Mouse (Mus musculus): ENCODE results near the gene Narf. TPM values are rescaled to one million over a fixed set of nuclear protein-coding genes. Genes with fewer than 3 reads are reported as not detected.

Narf gene
- total RNA-seq, 2 experiments from 2014 or later = 75.8 to 93.3 TPM

DNA sequence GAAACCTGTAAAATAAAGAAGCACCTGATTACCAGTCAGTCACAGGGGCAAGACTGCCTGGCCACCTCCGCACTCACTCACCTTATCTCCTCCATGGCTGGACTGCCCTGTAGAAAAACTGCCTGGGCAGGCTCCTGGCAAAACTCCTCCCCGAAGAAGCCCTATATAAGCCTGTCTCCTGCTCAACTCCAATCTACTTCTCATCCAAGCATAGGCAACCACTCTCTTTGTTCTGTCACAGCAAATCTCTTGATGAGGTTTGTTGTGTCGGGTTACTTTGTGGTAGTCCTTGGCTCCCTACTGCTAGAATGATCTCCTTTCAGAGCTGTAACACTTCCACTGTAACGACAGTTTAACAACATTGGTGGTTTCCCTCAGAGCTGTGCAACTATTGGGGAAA is 4.3 kb upstream of the Narf start:
- no peak for DNase-seq
- intact Hi-C loops (cut with DNase I) = no loop called here

- intact Hi-C loops (cut with DNase I) = loop anchor here (5.0 kb wide), 1 partner anchor 117 kb away; the partner anchor contains the start of gene Wdr45b
Measured at GRCm38 (mm10) chr11:121235475-121236238, 1.4 kb upstream of the Narf start.

GRCm38 (mm10) chr11:121237345-121238128 is 484 bp downstream of the Narf start:
- DNase-seq = no peak
- intact Hi-C loops (cut with DNase I) = loop anchor here (1.0 to 5.0 kb wide), 2 partner anchors 22 to 115 kb away; partner anchors contain the start of genes Foxk2 and Wdr45b

More at GRCm38 (mm10) chr11:121235475-121236238, 1.4 kb upstream of the Narf start:
- peak; percentile 46 to 55 for DNase-seq

- DNase-seq = no peak
- intact Hi-C loops (cut with DNase I) = loop anchor here (5.0 kb wide), 1 partner anchor 113 kb away; the partner anchor contains the start of gene Wdr45b
Measured at GRCm38 (mm10) chr11:121239669-121240068, 2.6 kb downstream of the Narf start.

- DNase-seq = no peak
- intact Hi-C loops (cut with DNase I) = no loop called here
Measured at GRCm38 (mm10) chr11:121250196-121250595, 13.1 kb downstream of the Narf start.

DNA sequence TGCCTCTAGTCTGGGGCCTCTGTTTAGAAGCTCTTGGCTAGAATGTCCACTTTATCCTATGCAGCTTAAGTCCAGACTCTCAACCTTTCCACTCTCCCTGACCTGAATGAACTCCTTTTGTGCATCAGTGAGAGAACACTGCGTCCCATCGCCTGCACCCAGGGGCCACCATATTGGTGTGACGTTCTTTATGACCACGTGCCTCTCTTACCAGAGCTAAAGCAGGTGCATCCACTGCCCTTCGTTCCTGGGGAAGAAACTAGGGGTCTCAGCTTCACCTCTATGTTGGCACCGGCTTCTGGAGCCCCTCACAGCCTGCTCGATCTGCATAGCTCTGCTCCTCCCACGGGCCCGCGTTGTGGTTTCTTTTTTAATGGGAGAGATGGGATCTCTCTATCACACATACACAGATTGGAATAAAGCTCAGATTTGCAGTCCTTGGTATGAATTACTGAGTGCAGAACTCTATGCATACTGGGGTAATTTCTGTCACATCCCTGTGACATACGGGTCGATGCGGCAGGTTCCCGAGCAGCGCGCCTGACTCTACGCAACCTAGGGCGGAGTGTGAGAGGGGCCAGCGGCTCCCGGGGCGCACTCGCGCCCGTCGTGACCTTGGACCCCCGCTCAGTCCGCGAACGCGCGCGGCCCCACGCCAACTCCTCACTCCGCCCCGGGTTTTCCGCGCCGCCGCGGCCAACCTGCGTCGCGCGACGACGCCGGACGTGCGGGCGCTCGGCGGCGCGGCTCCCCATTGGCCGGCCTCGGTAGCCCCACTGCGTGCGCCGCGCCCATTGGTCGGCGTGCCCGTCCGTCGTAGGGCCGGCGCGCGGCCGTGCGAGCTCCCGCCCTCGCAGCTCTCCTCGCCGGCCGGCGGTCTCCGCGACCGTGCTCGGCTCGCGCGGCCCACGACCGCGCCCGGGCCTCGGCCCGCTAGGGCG is 22.4 kb downstream of the Narf start, which contains the start of gene Foxk2:
Gene Foxk2, plus strand, starts transcription at position 831 of the 941 bp plus-strand sequence.
- DNase-seq = peak; percentile 93 to 95
- intact Hi-C loops (cut with DNase I) = loop anchor here (1.0 kb wide), 1 partner anchor 22 kb away; the partner anchor contains the start of gene Narf

DNA sequence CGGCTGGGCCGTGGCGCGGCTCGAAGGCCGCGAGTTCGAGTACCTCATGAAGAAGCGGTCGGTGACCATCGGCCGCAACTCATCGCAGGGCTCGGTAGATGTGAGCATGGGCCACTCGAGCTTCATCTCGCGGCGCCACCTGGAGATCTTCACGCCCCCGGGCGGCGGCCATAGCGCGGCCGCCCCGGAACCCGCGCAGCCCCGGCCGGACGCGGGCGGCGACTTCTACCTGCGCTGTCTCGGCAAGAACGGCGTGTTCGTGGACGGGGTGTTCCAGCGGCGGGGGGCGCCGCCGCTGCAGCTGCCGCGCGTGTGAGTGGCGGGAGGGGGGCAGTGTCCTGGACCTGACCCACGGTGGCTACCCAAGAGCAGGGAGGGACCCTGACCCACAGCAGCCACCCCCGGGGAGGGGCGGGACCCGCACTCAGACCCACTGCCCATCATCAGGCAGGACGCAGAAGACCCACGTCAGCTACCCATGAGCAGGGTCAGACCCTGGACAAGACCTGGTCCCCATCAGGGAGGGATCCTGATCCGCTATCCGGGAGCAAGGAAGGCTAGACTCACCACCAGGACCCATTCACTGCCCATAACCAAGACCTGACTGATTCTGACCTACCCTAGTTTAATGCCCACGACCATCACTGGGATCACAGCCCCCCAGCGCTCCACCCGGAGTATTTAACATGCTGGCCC is 23.3 kb downstream of the Narf start:
- intact Hi-C loops (cut with DNase I) = no loop called here
- peak; percentile 27 to 47 for DNase-seq

DNA sequence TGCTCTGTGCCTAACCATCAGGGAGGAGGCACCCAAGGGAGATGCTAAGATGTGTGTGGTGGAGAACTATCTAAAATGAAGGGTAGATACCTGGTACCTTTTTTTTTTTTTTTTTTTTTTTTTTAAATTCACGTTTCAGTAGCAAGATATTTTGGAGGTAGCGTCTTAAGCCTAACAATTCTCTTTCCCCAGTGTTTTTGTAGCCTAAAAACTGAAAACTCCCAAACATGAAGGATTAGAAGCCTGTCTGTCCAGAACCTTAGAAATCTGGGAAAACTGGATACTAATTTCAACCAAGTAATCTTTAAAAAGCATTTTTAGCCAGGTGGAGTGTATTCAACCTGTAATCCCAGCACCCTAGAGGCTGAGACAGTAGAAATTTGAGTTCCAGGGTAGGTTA is 24.0 kb downstream of the Narf start:
- DNase-seq = no peak
- intact Hi-C loops (cut with DNase I) = no loop called here

DNA sequence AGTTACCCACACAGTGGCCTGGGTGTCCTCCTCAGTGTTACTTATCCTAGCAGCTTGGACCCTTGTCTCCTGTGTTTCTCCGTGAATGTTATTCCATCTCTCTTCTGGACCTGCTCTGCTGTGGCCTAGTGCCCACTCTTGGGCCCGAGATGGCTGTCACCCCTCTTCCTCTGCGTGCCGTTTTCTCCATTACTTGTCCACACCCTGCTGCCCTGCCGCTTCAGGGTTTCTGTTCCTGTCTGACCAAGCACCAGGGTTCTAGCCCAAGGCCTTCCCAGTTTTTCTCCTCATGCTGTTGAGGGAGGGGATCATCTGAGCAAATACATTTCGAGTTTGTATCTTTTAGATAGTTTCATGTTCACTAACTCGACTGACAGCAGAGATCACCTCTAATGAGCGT is 40.5 kb downstream of the Narf start:
- DNase-seq = no peak
- intact Hi-C loops (cut with DNase I) = no loop called here

DNA sequence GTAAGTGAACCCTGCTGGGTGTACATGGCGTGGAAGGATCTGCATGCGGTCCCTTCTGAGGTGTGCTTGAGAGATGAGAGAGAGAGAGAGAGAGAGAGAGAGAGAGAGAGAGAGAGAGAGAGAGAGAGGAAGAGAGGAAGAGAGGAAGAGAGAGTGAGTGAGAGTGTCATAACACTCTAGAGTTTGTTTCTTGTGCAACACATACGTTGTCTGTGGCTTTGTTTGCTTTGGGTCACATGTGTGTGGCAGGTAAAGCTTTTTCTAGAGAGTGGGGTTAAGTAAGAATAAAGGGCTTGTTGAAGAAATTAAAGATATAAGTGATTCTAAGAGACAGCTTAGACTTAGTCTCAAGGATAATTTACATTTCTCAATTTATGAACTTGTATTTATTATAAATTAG is 41.0 kb downstream of the Narf start:
- no peak for DNase-seq
- intact Hi-C loops (cut with DNase I) = no loop called here

GRCm38 (mm10) chr11:121282911-121283310 is 45.9 kb downstream of the Narf start:
- intact Hi-C loops (cut with DNase I) = no loop called here
- no peak for DNase-seq

- intact Hi-C loops (cut with DNase I) = no loop called here
- DNase-seq = no peak
Measured at GRCm38 (mm10) chr11:121289859-121290258, 52.8 kb downstream of the Narf start.

DNA sequence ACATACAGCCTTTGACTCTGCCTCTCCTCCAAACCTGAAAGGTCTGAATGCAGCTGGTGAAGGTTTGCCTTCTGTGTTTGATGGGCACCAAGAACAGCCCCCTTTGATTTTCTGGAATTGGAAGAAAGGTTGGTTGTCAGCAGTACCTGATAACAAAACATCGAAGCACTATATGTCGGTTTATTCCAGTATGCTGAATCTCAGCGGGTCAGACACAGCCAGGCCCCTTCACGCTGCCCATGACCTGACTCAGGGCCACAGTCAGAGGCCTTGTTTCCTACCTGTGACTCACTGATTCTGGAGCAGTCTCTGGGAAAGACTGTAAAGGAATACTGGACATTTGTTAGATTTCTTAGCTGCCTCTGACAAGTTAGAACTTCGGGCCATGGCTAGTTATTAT is 57.7 kb downstream of the Narf start:
- DNase-seq = no peak
- intact Hi-C loops (cut with DNase I) = no loop called here

- no peak for DNase-seq
- intact Hi-C loops (cut with DNase I) = no loop called here
Measured at GRCm38 (mm10) chr11:121298493-121298892, 61.4 kb downstream of the Narf start.

- intact Hi-C loops (cut with DNase I) = no loop called here
- no peak for DNase-seq
Measured at GRCm38 (mm10) chr11:121300265-121300664, 63.2 kb downstream of the Narf start.

DNA sequence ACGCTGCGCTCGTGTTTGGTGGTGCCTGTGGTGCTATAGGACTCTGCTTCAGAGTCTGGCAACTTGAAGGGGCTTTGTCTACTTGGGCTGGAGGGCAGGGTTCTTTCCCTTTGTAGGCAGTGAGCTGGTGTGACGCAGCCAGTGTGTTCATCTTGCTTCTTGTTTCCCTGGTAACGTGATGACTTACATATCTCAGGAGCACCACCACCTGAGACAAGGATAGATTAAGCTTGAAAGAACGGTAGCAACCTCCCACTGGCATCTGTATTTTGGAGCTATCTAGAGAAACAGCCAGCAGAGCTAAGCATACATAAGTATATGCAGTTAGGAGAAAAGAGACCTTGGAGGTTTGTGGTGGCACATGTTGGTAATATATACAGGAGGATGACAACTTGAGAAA is 68.3 kb downstream of the Narf start:
- DNase-seq = no peak
- intact Hi-C loops (cut with DNase I) = loop anchor here (2.0 kb wide), 1 partner anchor 15 kb away; no protein-coding TSS in a partner anchor
